Mouse (Mus musculus) MEL (cell line): ENCODE results near the gene Styx. TPM values are rescaled to one million over a fixed set of nuclear protein-coding genes. Genes with fewer than 3 reads are reported as not detected.

Source experiments
- DNase-seq: peaks from one replicate; pipeline ENCODE4 v3.0.0; 2011; ENCODE audit warnings: low read depth, low spot score
- H3K27ac ChIP-seq: 2 replicates; pipeline ENCODE4 v1.5.1; 2012; ENCODE audit warnings: low read depth, mild to moderate bottlenecking, control low read depth, low read length, moderate library complexity; ENCODE audit not compliant: control insufficient read depth
- H3K27me3 ChIP-seq, 2 experiments: fragments of 150-350 bp in 1 of 2; sonication (generic) in 1 of 2; 2 replicates each; pipeline ENCODE4 v1.6.1; 2012; ENCODE audit warnings: low read length in 2 of 2, mild to moderate bottlenecking in 2 of 2, improper control_type of control experiment in 1 of 2, moderate library complexity in 1 of 2; ENCODE audit not compliant: insufficient read depth in 2 of 2, control insufficient read depth in 1 of 2
- H3K36me3 ChIP-seq, 2 experiments: 2 replicates each; pipeline ENCODE4 v1.6.1; 2012 to 2014; ENCODE audit warnings: low read length in 2 of 2, improper control_type of control experiment in 1 of 2, inconsistent platforms in 1 of 2, mild to moderate bottlenecking in 1 of 2; ENCODE audit not compliant: insufficient read depth in 2 of 2, control insufficient read depth in 1 of 2
- H3K4me1 ChIP-seq, 2 experiments: fragments of 150-350 bp in 1 of 2; sonication (generic) in 1 of 2; 2 replicates each; pipeline ENCODE4 v1.6.1; 2012; ENCODE audit warnings: low read length in 2 of 2, improper control_type of control experiment in 1 of 2, mild to moderate bottlenecking in 1 of 2; ENCODE audit not compliant: insufficient read depth in 2 of 2, control insufficient read depth in 1 of 2
- H3K4me3 ChIP-seq, 2 experiments: fragments of 150-350 bp in 1 of 2; sonication (generic) in 1 of 2; 2 replicates each; pipeline ENCODE4 v1.5.1; 2012; ENCODE audit warnings: low read depth in 2 of 2, low read length in 2 of 2, mild to moderate bottlenecking in 2 of 2, moderate library complexity in 2 of 2, control low read depth in 1 of 2, improper control_type of control experiment in 1 of 2; ENCODE audit not compliant: control insufficient read depth in 1 of 2, insufficient read depth in 1 of 2
- H3K79me2 ChIP-seq: 2 replicates; pipeline ENCODE4 v1.6.1; 2012; ENCODE audit warnings: mild to moderate bottlenecking, low read length, moderate library complexity; ENCODE audit not compliant: control insufficient read depth, poor library complexity, insufficient read depth
- H3K9ac ChIP-seq: 2 replicates; pipeline ENCODE4 v1.6.1; 2012; ENCODE audit warnings: low read depth, mild to moderate bottlenecking, control low read depth, low read length, moderate library complexity; ENCODE audit not compliant: control insufficient read depth, poor library complexity, severe bottlenecking
- H3K9me3 ChIP-seq: fragments of 150-350 bp; sonication (generic); replicated peaks from 2 replicates; pipeline ENCODE4 v1.6.1; 2012; ENCODE audit warnings: mild to moderate bottlenecking, low read length, improper control_type of control experiment, moderate library complexity; ENCODE audit not compliant: insufficient read depth
- ELF1 ChIP-seq: IDR thresholded peaks from 2 replicates; pipeline ENCODE4 v1.6.1; 2014; ENCODE audit warnings: low read depth, mild to moderate bottlenecking, inconsistent platforms, low read length, improper control_type of control experiment, moderate library complexity
- EP300 ChIP-seq, 2 experiments: IDR thresholded peaks; 2 replicates each; pipeline ENCODE4 v1.6.1; 2011; ENCODE audit warnings: improper control_type of control experiment in 2 of 2, low read length in 2 of 2, low read depth in 1 of 2, mild to moderate bottlenecking in 1 of 2
- ETS1 ChIP-seq: IDR thresholded peaks from 2 replicates; pipeline ENCODE4 v1.6.1; 2012; ENCODE audit warnings: low read depth, mild to moderate bottlenecking, inconsistent platforms, low read length, improper control_type of control experiment, moderate library complexity
- GATA1 ChIP-seq: IDR thresholded peaks from 2 replicates; pipeline ENCODE4 v1.6.1; 2011; ENCODE audit warnings: low read depth, low read length, improper control_type of control experiment
- JUND ChIP-seq: IDR thresholded peaks from 2 replicates; pipeline ENCODE4 v1.6.1; 2011; ENCODE audit warnings: low read depth, mild to moderate bottlenecking, improper control_type of control experiment, low read length
- KAT2A ChIP-seq: conservative IDR thresholded peaks from 2 replicates; pipeline ENCODE4 v1.6.1; 2012; ENCODE audit warnings: low read depth, low read length, improper control_type of control experiment, inconsistent platforms
- MAX ChIP-seq: IDR thresholded peaks from 2 replicates; pipeline ENCODE4 v1.6.1; 2011; ENCODE audit warnings: low read length, improper control_type of control experiment
- MXI1 ChIP-seq: IDR thresholded peaks from 2 replicates; pipeline ENCODE4 v1.6.1; 2011; ENCODE audit warnings: mild to moderate bottlenecking, low read depth, low read length, improper control_type of control experiment
- MYB ChIP-seq: IDR thresholded peaks from 2 replicates; pipeline ENCODE4 v1.6.1; 2011; ENCODE audit warnings: mild to moderate bottlenecking, low read depth, low read length, improper control_type of control experiment
- MYC ChIP-seq: IDR thresholded peaks from 2 replicates; pipeline ENCODE4 v1.6.1; 2011; ENCODE audit warnings: low read depth, mild to moderate bottlenecking, low read length, improper control_type of control experiment, moderate library complexity
- NELFE ChIP-seq: IDR thresholded peaks from 2 replicates; pipeline ENCODE4 v1.6.1; 2011; ENCODE audit warnings: low read depth, low read length, improper control_type of control experiment
- NRF1 ChIP-seq: IDR thresholded peaks from 2 replicates; pipeline ENCODE4 v1.6.1; 2014; ENCODE audit warnings: low read depth, mild to moderate bottlenecking, inconsistent platforms, low read length, improper control_type of control experiment, moderate library complexity; ENCODE audit not compliant: poor library complexity, insufficient read depth, severe bottlenecking
- POLR2A ChIP-seq, 2 experiments: IDR thresholded peaks; 2 replicates each; pipeline ENCODE4 v1.6.1; 2011 to 2012; ENCODE audit warnings: low read length in 2 of 2, mild to moderate bottlenecking in 2 of 2, control low read depth in 1 of 2, improper control_type of control experiment in 1 of 2, low read depth in 1 of 2, moderate library complexity in 1 of 2; ENCODE audit not compliant: control insufficient read depth in 1 of 2, insufficient read depth in 1 of 2, poor library complexity in 1 of 2
- RCOR1 ChIP-seq: IDR thresholded peaks from 2 replicates; pipeline ENCODE4 v1.6.1; 2012; ENCODE audit warnings: low read depth, mild to moderate bottlenecking, inconsistent platforms, low read length, improper control_type of control experiment
- SMC3 ChIP-seq: IDR thresholded peaks from 2 replicates; pipeline ENCODE4 v1.6.1; 2011; ENCODE audit warnings: low read depth, low read length, improper control_type of control experiment
- TAL1 ChIP-seq: IDR thresholded peaks from 2 replicates; pipeline ENCODE4 v1.6.1; 2012; ENCODE audit warnings: mild to moderate bottlenecking, inconsistent platforms, low read length, moderate library complexity, mixed read lengths
- TBP ChIP-seq: IDR thresholded peaks from 2 replicates; pipeline ENCODE4 v1.8.0; 2011; ENCODE audit warnings: low read depth, low read length, improper control_type of control experiment
- TCF12 ChIP-seq: IDR thresholded peaks from 2 replicates; pipeline ENCODE4 v1.6.1; 2014; ENCODE audit warnings: low read depth, mild to moderate bottlenecking, inconsistent platforms, low read length, improper control_type of control experiment, moderate library complexity
- UBTF ChIP-seq: IDR thresholded peaks from 2 replicates; pipeline ENCODE4 v1.6.1; 2012; ENCODE audit warnings: low read depth, mild to moderate bottlenecking, inconsistent platforms, low read length, improper control_type of control experiment, moderate library complexity, borderline replicate concordance; ENCODE audit not compliant: insufficient read depth
- USF2 ChIP-seq, 2 experiments: IDR thresholded peaks; 2 replicates each; pipeline ENCODE4 v1.6.1; 2011 to 2012; ENCODE audit warnings: improper control_type of control experiment in 2 of 2, low read length in 2 of 2, borderline replicate concordance in 1 of 2, inconsistent platforms in 1 of 2, low read depth in 1 of 2, mild to moderate bottlenecking in 1 of 2; ENCODE audit not compliant: insufficient read depth in 1 of 2
- ZC3H11A ChIP-seq: IDR thresholded peaks from 2 replicates; pipeline ENCODE4 v1.6.1; 2012; ENCODE audit warnings: low read depth, mild to moderate bottlenecking, inconsistent platforms, low read length, improper control_type of control experiment
- ZKSCAN1 ChIP-seq: IDR thresholded peaks from 2 replicates; pipeline ENCODE4 v1.6.1; 2012; ENCODE audit warnings: low read depth, mild to moderate bottlenecking, inconsistent platforms, low read length, improper control_type of control experiment, moderate library complexity
- ZMIZ1 ChIP-seq: IDR thresholded peaks from 2 replicates; pipeline ENCODE4 v1.6.1; 2012; ENCODE audit warnings: low read depth, mild to moderate bottlenecking, inconsistent platforms, low read length, improper control_type of control experiment, moderate library complexity
- polyA plus RNA-seq, 2 experiments: library from polyadenylated mRNA; stranded (reverse) in 1 of 2; unstranded in 1 of 2; fragments of >175 nt in 1 of 2; fragments of >200 nt in 1 of 2; gene quantifications; 2 replicates each; pipeline versions ENCODE4 v1.2.1 to v1.2.4; 2012; ENCODE audit warnings: low replicate concordance in 2 of 2, low read depth in 1 of 2; ENCODE audit not compliant: insufficient read length in 2 of 2, insufficient read depth in 1 of 2, missing spikeins in 1 of 2
- total RNA-seq: library from RNA; depleted of rRNA; stranded (reverse); fragments of 300-350 nt; gene quantifications from 2 replicates; pipeline ENCODE4 v1.2.3, GENCODE M21; 2012

Styx gene
- total and polyA plus RNA-seq, 3 experiments, result 18.0 to 27.2 TPM; not detected in 1

- Histone ChIP-seq H3K9me3 (no peaks in the 10 kb centered on the region), H3K79me2 (no peaks in the 10 kb centered on the region), H3K4me1 (no peaks in the 10 kb centered on the region), H3K27me3 (peaks cover 0 to 1% of the 10 kb centered on the region in 2 experiments; a peak in 1 of 4 replicates), H3K36me3 (no peaks in the 10 kb centered on the region), H3K9ac (no peak overlapping the region), H3K27ac (no peak overlapping the region), H3K4me3 (no peak overlapping the region)
- TF ChIP-seq GATA1 (no peak), UBTF (no peak), ZMIZ1 (no peak), TBP (no peak), KAT2A (no peak), RCOR1 (no peak), NELFE (no peak), POLR2A (IDR thresholded peaks at IDR 0.05; ENCODE audit: control insufficient read depth in 1 of 2, insufficient read depth in 1 of 2, low read depth in 1 of 2, low read length in 2 of 2, poor library complexity in 1 of 2) (no peak), USF2 (IDR thresholded peaks at IDR 0.05; ENCODE audit: borderline replicate concordance in 1 of 2, insufficient read depth in 1 of 2, low read depth in 1 of 2, low read length in 2 of 2) (no peak), NRF1 (no peak), EP300 (IDR thresholded peaks at IDR 0.05; ENCODE audit: low read depth in 1 of 2, low read length in 2 of 2) (no peak), ZC3H11A (no peak), TAL1 (no peak), MYC (no peak), SMC3 (no peak), ELF1 (no peak), ETS1 (no peak), MYB (no peak), JUND (no peak)
- no peak for DNase-seq
Measured at GRCm38 (mm10) chr14:45419323-45419722, 68.4 kb downstream of the Styx start.

DNA sequence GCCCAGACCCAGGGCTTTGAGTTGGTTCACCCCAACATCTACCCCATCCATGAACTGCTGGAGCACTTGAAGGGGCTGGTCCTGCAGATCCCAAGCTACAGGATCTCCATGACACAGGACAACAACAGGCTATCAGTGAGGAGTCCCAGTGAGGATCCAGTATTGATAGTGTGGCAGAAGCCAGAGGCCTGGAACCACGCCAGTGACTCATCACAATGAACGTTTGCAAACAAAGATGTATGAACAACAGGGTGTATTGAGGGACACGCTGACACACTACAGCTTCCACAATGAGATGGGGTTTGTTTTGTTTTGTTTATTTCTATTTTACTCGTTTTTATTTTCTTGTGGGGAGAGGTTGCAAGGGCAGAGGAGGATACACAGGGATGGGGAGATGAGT, 71.5 kb downstream of the Styx start:
- H3K27ac ChIP-seq, result no peak overlapping the region
- H3K79me2 ChIP-seq, result no peaks in the 10 kb centered on the region
- no peaks in the 10 kb centered on the region for H3K9me3 ChIP-seq
- no peak overlapping the region for H3K4me3 ChIP-seq
- H3K27me3 ChIP-seq, result peaks cover 0 to 1% of the 10 kb centered on the region in 2 experiments; a peak in 1 of 4 replicates
- peak; percentile 11 for DNase-seq
- no peaks in the 10 kb centered on the region for H3K36me3 ChIP-seq
- TF ChIP-seq MYC (no peak), UBTF (no peak), TCF12 (no peak), ZKSCAN1 (no peak), TAL1 (no peak), MYB (no peak), KAT2A (no peak), MAX (no peak), GATA1 (no peak), JUND (no peak), MXI1 (no peak)
- H3K4me1 ChIP-seq, result no peaks in the 10 kb centered on the region
- no peak overlapping the region for H3K9ac ChIP-seq
